Mouse (Mus musculus) forebrain, embryonic 11.5 days (tissue): ENCODE data around the gene Zfp626. TPM values are rescaled to one million over a fixed set of nuclear protein-coding genes. Genes with fewer than 3 reads are reported as not detected.
"Not testable (repeated sequence)": the region's sequence is repeated elsewhere in the genome, so short reads cannot be mapped to it uniquely, and the experiment has no call there.

Experiments
- ATAC-seq: fragments of 200-750 bp; cut with Nextera tagmentation; replicated peaks from 2 replicates; pipeline ENCODE4 v1.8.0; 2017; ENCODE audit warnings: moderate TSS enrichment; ENCODE audit not compliant: low FRiP score
- DNase-seq: peaks from one replicate; pipeline ENCODE4 v3.0.0-alpha.2; 2017; ENCODE audit warnings: low spot score
- H3K27ac ChIP-seq: fragments of 300-500 bp; sonication (generic); 2 replicates; pipeline ENCODE4 v1.5.1; 2014; ENCODE audit warnings: low read depth, low read length
- H3K27me3 ChIP-seq: fragments of 300-500 bp; sonication (generic); 2 replicates; pipeline ENCODE4 v1.6.1; 2014; ENCODE audit warnings: mild to moderate bottlenecking, low read length, mixed read lengths; ENCODE audit not compliant: control insufficient read depth, insufficient read depth
- H3K36me3 ChIP-seq: fragments of 300-500 bp; sonication (generic); 2 replicates; pipeline ENCODE4 v1.6.1; 2014; ENCODE audit warnings: mild to moderate bottlenecking, low read length, moderate library complexity, mixed read lengths; ENCODE audit not compliant: control insufficient read depth, insufficient read depth
- H3K4me1 ChIP-seq: fragments of 300-500 bp; sonication (generic); replicated peaks from 2 replicates; pipeline ENCODE4 v1.6.1; 2014; ENCODE audit warnings: low read length, mixed read lengths; ENCODE audit not compliant: control insufficient read depth, insufficient read depth
- H3K4me2 ChIP-seq: fragments of 300-500 bp; sonication (generic); 2 replicates; pipeline ENCODE4 v1.6.1; 2014; ENCODE audit warnings: low read depth, mild to moderate bottlenecking, low read length, moderate library complexity, mixed read lengths; ENCODE audit not compliant: severe bottlenecking
- H3K4me3 ChIP-seq: fragments of 300-500 bp; sonication (generic); 2 replicates; pipeline ENCODE4 v1.5.1; 2014; ENCODE audit warnings: low read depth, low read length
- H3K9ac ChIP-seq: fragments of 300-500 bp; sonication (generic); 2 replicates; pipeline ENCODE4 v1.6.1; 2014; ENCODE audit warnings: low read length
- H3K9me3 ChIP-seq: fragments of 300-500 bp; sonication (generic); 2 replicates; pipeline ENCODE4 v1.6.1; 2016; ENCODE audit warnings: low read length, mixed read lengths; ENCODE audit not compliant: control insufficient read depth
- WGBS: fragments of 180-500 bp; shearing (Covaris S2); extraction: QIAGEN DNeasy Blood & Tissue Kit; methylation state at CpG from one replicate; pipeline ENCODE4 v1.1.7; 2014; 5-methylcytosine and 5-hydroxymethylcytosine counted together
- polyA plus RNA-seq: library from polyadenylated mRNA; unstranded; fragments of >200 nt; fragmentation: Nextera tagmentation; extraction: Ambion mirVana; gene quantifications from 2 replicates; pipeline ENCODE4 v1.2.1, GENCODE M21; 2014

The Zfp626 gene
- polyA plus RNA-seq, 1 experiment from 2014 or later = 3.3 TPM

DNA sequence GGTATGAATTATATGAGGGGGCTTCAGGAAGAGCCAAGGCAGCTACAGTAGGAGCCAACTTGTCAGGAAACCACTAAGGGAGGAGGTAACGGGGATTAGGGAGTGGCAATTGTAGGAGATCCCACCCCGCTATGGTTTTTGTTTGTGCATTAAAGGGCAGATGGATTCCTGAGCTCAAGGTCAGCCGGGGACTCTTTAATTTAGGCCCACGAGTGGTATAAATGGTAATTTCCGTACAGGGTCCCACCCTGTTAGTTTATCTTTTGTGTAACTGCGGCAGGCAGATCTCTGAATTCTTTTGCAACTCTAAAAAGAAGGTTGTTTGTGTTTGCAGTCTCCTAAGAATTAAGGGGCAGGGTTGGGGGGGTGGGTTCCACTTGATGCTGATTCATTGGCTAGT lies 33.1 kb downstream of the Zfp626 start:
- Histone ChIP-seq H3K4me2 (no peak overlapping the region), H3K36me3 (no peaks in the 10 kb centered on the region; the same call in 1 of the 2 replicates), H3K4me1 (peaks cover 3% of the 10 kb centered on the region; the same call in 1 of the 2 replicates), H3K9me3 (no peaks in the 10 kb centered on the region), H3K27me3 (no peaks in the 10 kb centered on the region), H3K4me3 (no peak overlapping the region), H3K27ac (no peak overlapping the region), H3K9ac (no peak overlapping the region)
- ATAC-seq = no peak
- DNase-seq = no peak
- 86% methylated on average over 6 of the region's 6 CpGs for WGBS

DNA sequence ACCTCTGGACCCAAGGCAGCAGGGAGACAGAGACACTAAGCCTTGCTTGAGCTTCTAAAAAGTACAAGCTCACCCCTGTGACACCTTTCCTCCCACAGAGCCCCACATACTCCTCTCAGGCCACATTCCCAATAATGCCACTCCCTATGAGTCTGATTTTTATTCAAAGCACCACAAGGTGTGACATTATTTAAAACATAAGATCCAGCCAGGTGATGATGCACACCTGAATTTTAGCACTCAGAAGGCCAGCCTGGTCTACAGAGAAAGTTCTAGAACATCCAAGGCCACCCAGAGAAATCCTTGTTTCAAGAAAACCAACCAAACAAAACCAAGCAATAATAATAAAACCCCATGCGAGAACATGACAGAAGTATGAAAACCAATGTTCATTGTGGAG lies 50.2 kb downstream of the Zfp626 start, which contains the start of gene Zfp607a:
TSS of gene Zfp607a (plus strand) at position 301 of the 400 bp plus-strand sequence.
- no peaks in the 10 kb centered on the region; the same call in 1 of the 2 replicates for H3K36me3 ChIP-seq
- no peak within 1 kb of the TSS for H3K4me2 ChIP-seq
- no peak for ATAC-seq
- H3K9ac ChIP-seq = no peak within 1 kb of the TSS
- H3K27ac ChIP-seq = no peak within 1 kb of the TSS
- DNase-seq = no peak
- H3K4me1 ChIP-seq = peaks cover 4% of the 10 kb centered on the region; the same call in 1 of the 2 replicates
- no peak within 1 kb of the TSS for H3K4me3 ChIP-seq
- H3K9me3 ChIP-seq = no peaks in the 10 kb centered on the region; the same call in 1 of the 2 replicates
- 90% methylated on average over 1 of the region's 1 CpGs for WGBS
- H3K27me3 ChIP-seq = no peaks in the 10 kb centered on the region

- WGBS = 32% methylated on average over 10 of the region's 10 CpGs
- Histone ChIP-seq H3K4me1 (peaks cover 4% of the 10 kb centered on the region; the same call in 1 of the 2 replicates), H3K4me3 (peak overlapping the region; percentile 58), H3K4me2 (peak overlapping the region; percentile 83), H3K9me3 (no peaks in the 10 kb centered on the region; the same call in 1 of the 2 replicates), H3K36me3 (no peaks in the 10 kb centered on the region), H3K27ac (no peak overlapping the region), H3K27me3 (no peaks in the 10 kb centered on the region), H3K9ac (peak overlapping the region; percentile 74)
- DNase-seq (no peak), ATAC-seq (no peak)
Observed at GRCm38 (mm10) chr7:27859301-27860251, 52.6 kb downstream of the Zfp626 start.

GRCm38 (mm10) chr7:27860396-27861235 lies 53.6 kb downstream of the Zfp626 start:
- H3K4me1 ChIP-seq = peaks cover 4% of the 10 kb centered on the region; the same call in 1 of the 2 replicates
- ATAC-seq (peak; percentile 89), DNase-seq (peak; percentile 82)
- peak overlapping the region; percentile 58 for H3K4me3 ChIP-seq
- 0 out of 2 replicates have a peak overlapping the region, but pooled peaks have one; percentile 25 for H3K27ac ChIP-seq
- H3K4me2 ChIP-seq = peak overlapping the region; percentile 83
- peak overlapping the region; percentile 74 for H3K9ac ChIP-seq
- no peaks in the 10 kb centered on the region; the same call in 1 of the 2 replicates for H3K9me3 ChIP-seq
- no peaks in the 10 kb centered on the region for H3K36me3 ChIP-seq
- under 1% methylated on average over 22 of the region's 22 CpGs for WGBS
- H3K27me3 ChIP-seq = no peaks in the 10 kb centered on the region

DNA sequence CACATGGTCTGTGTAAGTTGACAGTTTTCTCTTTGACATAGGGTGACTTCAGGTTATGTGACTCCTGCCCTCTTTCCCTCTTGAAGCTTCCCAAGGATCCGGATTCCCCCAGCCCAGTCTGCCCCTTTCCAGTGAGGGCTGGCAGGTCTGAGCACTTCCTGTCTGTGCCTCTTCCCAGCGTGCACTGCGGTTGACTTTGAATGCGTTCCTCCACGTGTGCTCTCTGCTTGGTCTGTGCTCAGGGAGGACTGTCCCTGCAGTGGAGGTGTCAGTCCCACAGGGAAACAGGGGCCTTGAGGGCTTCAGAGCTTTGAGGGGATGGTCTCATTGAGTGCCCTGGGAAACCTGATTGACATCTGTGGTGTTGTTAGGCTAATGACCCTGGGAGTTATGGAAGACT lies 55.6 kb downstream of the Zfp626 start:
- WGBS = 89% methylated on average over 5 of the region's 5 CpGs
- H3K36me3 ChIP-seq, DNase-seq, H3K9ac ChIP-seq, ATAC-seq, H3K27me3 ChIP-seq, H3K9me3 ChIP-seq, H3K4me1 ChIP-seq, H3K4me2 ChIP-seq, H3K27ac ChIP-seq, H3K4me3 ChIP-seq: not testable (repeated sequence)

Other genes starting within 250 kb of the Zfp626 start
- gene Akt2, start 215.6 kb upstream of the Zfp626 start, polyA plus RNA-seq = 72.3 and 75.2 TPM in 2 replicates
- gene Ttc9b, start 153.3 kb upstream of the Zfp626 start, polyA plus RNA-seq = 12.6 and 13.9 TPM in 2 replicates
- gene Map3k10, start 132.6 kb upstream of the Zfp626 start, polyA plus RNA-seq = 10.3 and 12.5 TPM in 2 replicates
- gene Zfp607b, start 117.9 kb upstream of the Zfp626 start, polyA plus RNA-seq = 7.8 and 10.3 TPM in 2 replicates
- gene Zfp60, start 75.8 kb upstream of the Zfp626 start, polyA plus RNA-seq = 93.9 and 94.3 TPM in 2 replicates
- gene Zfp59, start 31.4 kb downstream of the Zfp626 start, polyA plus RNA-seq = 12.8 and 13.9 TPM in 2 replicates
- 4.4 and 4.7 TPM in 2 replicates for gene Zfp607a, start 50.3 kb downstream of the Zfp626 start, polyA plus RNA-seq
- gene Zfp974, start 122.3 kb downstream of the Zfp626 start, polyA plus RNA-seq = 12.5 and 17.3 TPM in 2 replicates
- gene Zfp780b, start 172.0 kb downstream of the Zfp626 start, polyA plus RNA-seq = 20.2 and 22.2 TPM in 2 replicates
- 8.4 and 8.9 TPM in 2 replicates for gene Zfp850, start 206.9 kb downstream of the Zfp626 start, polyA plus RNA-seq
- 404 and 450 TPM in 2 replicates for gene Psmc4, start 242.9 kb downstream of the Zfp626 start, polyA plus RNA-seq